Mouse (Mus musculus) limb, embryonic 14.5 days (tissue): ENCODE data around the gene Fgd2. TPM values are rescaled to one million over a fixed set of nuclear protein-coding genes. Genes with fewer than 3 reads are reported as not detected.

ENCODE experiments used
- ATAC-seq: fragments of 200-750 bp; cut with Nextera tagmentation; 2 replicates; pipeline ENCODE4 v1.8.0; 2017; ENCODE audit warnings: low read depth, moderate number of reproducible peaks, moderate TSS enrichment; ENCODE audit not compliant: low FRiP score
- DNase-seq: peaks from one replicate; pipeline ENCODE4 v3.0.0-alpha.2; 2015; ENCODE audit warnings: low spot score
- H3K27ac ChIP-seq: fragments of 300-500 bp; sonication (generic); replicated peaks from 2 replicates; pipeline ENCODE4 v1.5.1; 2014; ENCODE audit warnings: low read depth, mild to moderate bottlenecking, low read length, moderate library complexity, mixed read lengths
- H3K27me3 ChIP-seq: fragments of 300-500 bp; sonication (generic); 2 replicates; pipeline ENCODE4 v1.6.1; 2014; ENCODE audit warnings: low read length, mixed read lengths; ENCODE audit not compliant: control insufficient read depth, insufficient read depth
- H3K36me3 ChIP-seq: fragments of 300-500 bp; sonication (generic); 2 replicates; pipeline ENCODE4 v1.6.1; 2014; ENCODE audit warnings: mild to moderate bottlenecking, low read length, moderate library complexity, mixed read lengths; ENCODE audit not compliant: control insufficient read depth, insufficient read depth
- H3K4me1 ChIP-seq: fragments of 300-500 bp; sonication (generic); 2 replicates; pipeline ENCODE4 v1.6.1; 2014; ENCODE audit warnings: antibody characterized with exemption, low read length, mixed read lengths; ENCODE audit not compliant: control insufficient read depth, insufficient read depth
- H3K4me2 ChIP-seq: fragments of 300-500 bp; sonication (generic); replicated peaks from 2 replicates; pipeline ENCODE4 v1.6.1; 2014; ENCODE audit warnings: low read depth, mild to moderate bottlenecking, low read length, moderate library complexity; ENCODE audit not compliant: severe bottlenecking
- H3K4me3 ChIP-seq: fragments of 300-500 bp; sonication (generic); replicated peaks from 2 replicates; pipeline ENCODE4 v1.5.1; 2014; ENCODE audit warnings: low read length
- H3K9ac ChIP-seq: fragments of 300-500 bp; sonication (generic); 2 replicates; pipeline ENCODE4 v1.6.1; 2014; ENCODE audit warnings: mild to moderate bottlenecking, low read depth, low read length, moderate library complexity; ENCODE audit not compliant: severe bottlenecking
- H3K9me3 ChIP-seq: fragments of 300-500 bp; sonication (generic); 2 replicates; pipeline ENCODE4 v1.6.1; 2016; ENCODE audit warnings: low read length; ENCODE audit not compliant: control insufficient read depth
- POLR2A ChIP-seq: fragments of 200-500 bp; IDR thresholded peaks from 2 replicates; pipeline ENCODE4 v1.8.0; 2012; ENCODE audit warnings: inconsistent platforms, mild to moderate bottlenecking, moderate library complexity, borderline replicate concordance; ENCODE audit not compliant: insufficient read depth, insufficient read length; ENCODE audit errors: extremely low read depth
- WGBS: fragments of 180-500 bp; shearing (Covaris S2); extraction: QIAGEN DNeasy Blood & Tissue Kit; methylation state at CpG from one replicate; pipeline ENCODE4 v1.1.7; 2014; 5-methylcytosine and 5-hydroxymethylcytosine counted together
- polyA plus RNA-seq, 2 experiments: library from polyadenylated mRNA; depleted of rRNA in 1 of 2; stranded (reverse) in 1 of 2; unstranded in 1 of 2; fragments of >200 nt; fragmentation: Nextera tagmentation in 1 of 2; extraction: Ambion mirVana in 1 of 2; gene quantifications; 2 replicates each; pipeline versions ENCODE4 v1.2.1 to v1.2.3; 2012 to 2014

Gene Fgd2
- polyA plus RNA-seq, 2 experiments = 6.2 to 9.4 TPM

- Histone ChIP-seq H3K27ac (peak overlapping the region; percentile 38; the same call in 1 of the 2 replicates), H3K9ac (no peak overlapping the region), H3K36me3 (peaks cover 71% of the 10 kb centered on the region), H3K9me3 (no peaks in the 10 kb centered on the region), H3K4me3 (no peak overlapping the region), H3K4me1 (peaks cover 27% of the 10 kb centered on the region), H3K4me2 (no peak overlapping the region), H3K27me3 (no peaks in the 10 kb centered on the region)
- no peak for TF ChIP-seq POLR2A
- 84% methylated on average over 9 of the region's 9 CpGs for WGBS
- no peak for ATAC-seq
- no peak for DNase-seq
These were observed 22.5 kb upstream of the Fgd2 start for GRCm38 (mm10) chr17:29337979-29338823.

DNA sequence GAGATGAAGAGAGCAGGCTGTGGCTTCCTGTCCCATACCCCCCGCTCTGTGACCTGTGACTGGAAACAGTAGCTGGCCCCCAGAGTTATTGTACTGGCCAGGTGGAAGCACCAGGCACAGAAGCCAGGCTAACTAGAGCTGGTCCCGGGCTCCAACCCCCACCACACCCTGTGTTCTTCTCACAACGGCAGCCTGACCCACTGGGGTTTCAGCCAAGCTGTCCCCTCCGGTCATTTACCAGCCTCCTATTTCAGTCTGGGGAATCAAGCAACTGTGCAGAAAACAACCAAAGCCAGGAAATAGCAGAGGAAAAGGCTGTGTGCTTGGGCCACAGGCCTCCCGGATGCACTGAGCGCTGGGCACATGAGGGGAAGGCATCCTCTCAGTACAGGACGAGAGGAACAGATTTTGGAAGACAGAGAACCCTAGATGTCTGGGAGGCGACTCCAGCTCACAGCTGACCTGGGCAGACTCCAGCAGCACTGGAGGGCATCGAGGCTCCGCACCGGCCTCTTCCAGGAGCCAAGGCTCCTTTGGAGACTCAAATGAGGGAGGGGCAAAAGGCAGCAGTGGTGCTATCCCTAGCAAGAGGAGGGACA is 21.4 kb upstream of the Fgd2 start:
- Histone ChIP-seq H3K9me3 (no peaks in the 10 kb centered on the region), H3K27ac (peak overlapping the region; percentile 19; the same call in 1 of the 2 replicates), H3K4me1 (peaks cover 27% of the 10 kb centered on the region), H3K4me3 (no peak overlapping the region), H3K27me3 (no peaks in the 10 kb centered on the region), H3K9ac (no peak overlapping the region; the same call in 1 of the 2 replicates), H3K36me3 (peaks cover 64% of the 10 kb centered on the region), H3K4me2 (no peak overlapping the region)
- ATAC-seq = no peak
- no peak for TF ChIP-seq POLR2A
- WGBS = 79% methylated on average over 11 of the region's 11 CpGs
- DNase-seq = no peak

GRCm38 (mm10) chr17:29340406-29341261 is 20.1 kb upstream of the Fgd2 start:
- Histone ChIP-seq H3K4me2 (peak overlapping the region; percentile 22; the same call in 1 of the 2 replicates), H3K27me3 (no peaks in the 10 kb centered on the region), H3K27ac (peak overlapping the region; percentile 73), H3K9ac (no peak overlapping the region), H3K4me1 (peaks cover 27% of the 10 kb centered on the region), H3K36me3 (peaks cover 64% of the 10 kb centered on the region), H3K4me3 (no peak overlapping the region), H3K9me3 (no peaks in the 10 kb centered on the region)
- 68% methylated on average over 17 of the region's 18 CpGs for WGBS
- TF ChIP-seq POLR2A = no peak
- ATAC-seq (no peak), DNase-seq (peak; percentile 53)

GRCm38 (mm10) chr17:29341591-29342003 is 19.1 kb upstream of the Fgd2 start:
- ATAC-seq = peak; percentile 35
- no peak for DNase-seq
- Histone ChIP-seq H3K27me3 (no peaks in the 10 kb centered on the region), H3K4me3 (no peak overlapping the region), H3K9ac (peak overlapping the region; percentile 38; the same call in 1 of the 2 replicates), H3K4me2 (peak overlapping the region; percentile 22), H3K9me3 (no peaks in the 10 kb centered on the region), H3K36me3 (peaks cover 54% of the 10 kb centered on the region), H3K4me1 (peaks cover 37% of the 10 kb centered on the region), H3K27ac (peak overlapping the region; percentile 73)
- TF ChIP-seq POLR2A = no peak
- WGBS = 21% methylated on average over 9 of the region's 9 CpGs
